Mouse (Mus musculus): ENCODE measurements around the gene Ubxn1.

DNA sequence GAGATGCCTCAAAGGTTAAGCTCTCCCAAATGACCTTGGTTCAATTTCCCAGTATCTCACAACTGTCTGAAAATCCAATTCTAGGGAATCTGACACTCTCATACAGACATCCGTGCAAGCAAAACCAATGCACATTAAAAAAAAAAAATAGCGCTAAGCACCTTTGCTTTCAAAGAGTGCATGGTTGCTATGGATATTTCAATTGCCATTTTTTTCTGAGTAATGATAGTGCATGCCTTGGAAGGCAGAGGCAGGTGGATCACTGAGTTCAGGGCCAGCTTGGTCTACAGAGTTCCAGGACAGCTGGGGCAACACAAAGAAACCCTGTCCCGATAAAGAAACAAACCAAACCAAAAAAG is 9.7 kb downstream of the Ubxn1 start:
- TF ChIP-seq EP300 (IDR thresholded peaks at IDR 0.05; ENCODE audit: low read depth) = no peak; the same call in 1 of the 2 replicates
- no peak for TF ChIP-seq CTCF (IDR thresholded peaks at IDR 0.05; ENCODE audit: low read depth)

Measured in liver, embryonic 14.5 days (tissue).